Mouse (Mus musculus): ENCODE measurements around the gene Gcnt4.

Gcnt4 gene

GRCm38 (mm10) chr13:96995243-96995642, 70.8 kb downstream of the Gcnt4 start:
- no peak for DNase-seq

GRCm38 (mm10) chr13:96997080-96997479, 72.6 kb downstream of the Gcnt4 start:
- no peak for DNase-seq

Data from liver (tissue).